Mouse (Mus musculus) lung, adult 2 months (tissue): Measurements from ENCODE around the gene Rps6kb2. TPM values are rescaled to one million over a fixed set of nuclear protein-coding genes. Genes with fewer than 3 reads are reported as not detected.

Source experiments
- DNase-seq: peaks from one replicate; pipeline ENCODE4 v3.0.0; 2022
- H3K4me1 ChIP-seq: fragments of 200-500 bp; 2 replicates; pipeline ENCODE4 v1.6.1; 2011; ENCODE audit warnings: low read length; ENCODE audit not compliant: control insufficient read depth, insufficient read depth
- H3K4me3 ChIP-seq: fragments of 200-500 bp; replicated peaks from 2 replicates; pipeline ENCODE3; 2011; ENCODE audit warnings: low read depth, mild to moderate bottlenecking, control low read depth, low read length; ENCODE audit errors: extremely low read depth
- CTCF ChIP-seq: fragments of 200-500 bp; IDR thresholded peaks from 2 replicates; pipeline ENCODE4 v1.5.1; 2011; ENCODE audit warnings: mild to moderate bottlenecking, low read length, control low read depth; ENCODE audit not compliant: insufficient read depth
- POLR2A ChIP-seq: fragments of 200-500 bp; IDR thresholded peaks from 2 replicates; pipeline ENCODE4 v1.6.1; 2011; ENCODE audit warnings: low read depth, mild to moderate bottlenecking, control low read depth, low read length, borderline replicate concordance; ENCODE audit errors: extremely low read depth
- WGBS: fragments of 180-500 bp; shearing (Covaris S2); methylation state at CpG from one replicate; pipeline ENCODE4 v1.1.7; 2018; 5-methylcytosine and 5-hydroxymethylcytosine counted together
- polyA plus RNA-seq: library from polyadenylated mRNA; depleted of rRNA; stranded (reverse); fragments of >200 nt; gene quantifications from 2 replicates; pipeline ENCODE4 v1.2.3, GENCODE M21; 2012

Gene Rps6kb2
- polyA plus RNA-seq, 1 experiment: 51.2 TPM

- H3K4me1 ChIP-seq: peaks cover 8% of the 10 kb centered on the region
- no peak for DNase-seq
- 72% methylated on average over 12 of the region's 12 CpGs for WGBS
- no peak for TF ChIP-seq POLR2A
- peak overlapping the region; percentile 18 for H3K4me3 ChIP-seq
Observed at GRCm38 (mm10) chr19:4189051-4189620, 26.0 kb upstream of the Rps6kb2 start.

- Histone ChIP-seq H3K4me1 (peaks cover 1% of the 10 kb centered on the region; the same call in 1 of the 2 replicates), H3K4me3 (no peak overlapping the region)
- 73% methylated on average over 3 of the region's 3 CpGs for WGBS
- no peak for DNase-seq
- TF ChIP-seq CTCF (no peak), POLR2A (no peak)
Observed at GRCm38 (mm10) chr19:4187303-4187702, 24.1 kb upstream of the Rps6kb2 start.

- Histone ChIP-seq H3K4me3 (no peak overlapping the region), H3K4me1 (peaks cover 6% of the 10 kb centered on the region; the same call in 1 of the 2 replicates)
- DNase-seq: no peak
- 46% methylated on average over 15 of the region's 15 CpGs for WGBS
- TF ChIP-seq POLR2A (no peak), CTCF (no peak)
Observed at GRCm38 (mm10) chr19:4184976-4185975, 22.1 kb upstream of the Rps6kb2 start.

GRCm38 (mm10) chr19:4183689-4184088, 20.5 kb upstream of the Rps6kb2 start:
- WGBS: 87% methylated on average over 2 of the region's 2 CpGs

GRCm38 (mm10) chr19:4181892-4182291, 18.7 kb upstream of the Rps6kb2 start:
- H3K4me3 ChIP-seq: no peak overlapping the region
- DNase-seq: no peak
- no peak for TF ChIP-seq POLR2A
- WGBS: 41% methylated on average over 3 of the region's 3 CpGs
- H3K4me1 ChIP-seq: peaks cover 6% of the 10 kb centered on the region; the same call in 1 of the 2 replicates

More at GRCm38 (mm10) chr19:4183689-4184088, 20.5 kb upstream of the Rps6kb2 start:
- TF ChIP-seq POLR2A (no peak), CTCF (no peak)
- H3K4me3 ChIP-seq: no peak overlapping the region
- peaks cover 6% of the 10 kb centered on the region; the same call in 1 of the 2 replicates for H3K4me1 ChIP-seq
- DNase-seq: no peak

DNA sequence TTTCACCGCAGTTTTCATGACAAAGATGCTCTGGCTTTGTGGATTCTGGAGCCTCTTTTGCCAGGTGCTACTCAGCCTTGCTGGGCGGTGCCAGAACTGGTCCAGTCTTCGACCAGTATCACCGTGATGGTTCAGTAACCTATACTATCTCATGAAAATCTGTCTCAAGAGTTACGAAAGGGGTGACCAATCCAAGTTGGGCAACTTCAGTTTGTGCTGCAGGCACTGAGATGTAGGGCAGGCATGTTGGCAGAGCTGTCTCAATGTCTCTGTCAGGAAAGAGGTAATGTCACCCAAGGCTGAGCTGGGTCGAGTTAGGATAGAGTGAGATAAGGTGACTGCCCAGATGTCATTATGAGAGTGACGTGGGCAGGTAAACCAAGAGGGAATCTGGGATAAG, 17.3 kb upstream of the Rps6kb2 start:
- 86% methylated on average over 7 of the region's 7 CpGs for WGBS
- Histone ChIP-seq H3K4me3 (no peak overlapping the region), H3K4me1 (peaks cover 6% of the 10 kb centered on the region; the same call in 1 of the 2 replicates)
- TF ChIP-seq CTCF (no peak), POLR2A (no peak)
- no peak for DNase-seq

DNA sequence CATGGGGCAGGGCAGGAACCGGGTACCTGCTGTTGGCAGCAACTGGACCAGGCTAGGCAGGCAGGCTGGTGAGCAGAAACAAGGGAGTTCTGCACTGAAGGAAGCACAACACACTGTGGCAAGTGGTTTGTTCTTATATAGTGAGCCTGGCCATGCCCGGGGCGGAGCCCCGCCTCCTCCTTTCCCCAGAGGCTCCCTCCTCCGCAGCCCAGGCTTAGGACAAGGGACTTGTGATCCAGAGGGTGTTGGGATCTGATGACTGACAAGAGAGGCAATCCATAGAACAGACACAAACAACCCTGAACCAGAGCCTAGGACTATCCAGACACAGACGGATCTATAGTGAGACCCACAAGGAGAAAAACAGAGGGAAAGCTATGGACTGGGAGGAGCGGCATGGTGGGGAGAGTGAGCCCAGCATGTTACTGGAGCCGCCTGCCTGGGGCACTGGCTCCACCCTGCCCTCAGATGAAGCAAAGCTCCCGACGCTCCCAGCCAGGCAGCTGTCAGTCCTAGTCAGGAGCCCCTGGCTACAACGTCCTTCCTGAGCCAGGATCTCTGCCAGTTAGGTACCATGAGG, 12.3 kb upstream of the Rps6kb2 start, which contains the start of gene Carns1:
Carns1 (minus strand) TSS at position 112 of the 580 bp plus-strand sequence.
- Histone ChIP-seq H3K4me3 (no peak within 1 kb of the TSS), H3K4me1 (no peaks in the 10 kb centered on the region; the same call in 1 of the 2 replicates)
- TF ChIP-seq CTCF (no peak), POLR2A (no peak)
- DNase-seq: no peak
- WGBS: 24% methylated on average over 11 of the region's 11 CpGs

DNA sequence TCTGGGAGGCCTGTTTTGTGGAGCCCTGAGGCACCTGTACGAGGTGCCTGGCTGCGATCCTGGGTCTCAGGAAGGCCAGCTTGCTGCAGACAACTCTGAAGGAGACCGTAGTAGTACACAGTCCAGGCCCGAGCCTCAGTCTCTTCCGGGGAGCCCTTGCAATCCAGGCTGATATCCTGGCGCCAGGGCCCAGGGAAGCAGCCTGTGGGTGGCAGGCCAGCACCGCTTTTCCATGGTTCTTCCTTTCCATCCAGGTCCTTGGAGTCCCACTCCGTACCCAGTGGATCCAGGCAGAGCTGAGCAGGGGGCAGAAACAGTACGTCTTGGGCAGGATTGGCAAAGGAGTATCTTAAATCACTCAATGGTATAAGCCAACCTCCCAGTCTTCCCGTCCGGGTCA, 9.8 kb upstream of the Rps6kb2 start:
- WGBS: 79% methylated on average over 11 of the region's 11 CpGs
- no peak for TF ChIP-seq CTCF
- no peak for TF ChIP-seq POLR2A
- Histone ChIP-seq H3K4me1 (peaks cover 5% of the 10 kb centered on the region), H3K4me3 (no peak overlapping the region)
- DNase-seq: no peak

DNA sequence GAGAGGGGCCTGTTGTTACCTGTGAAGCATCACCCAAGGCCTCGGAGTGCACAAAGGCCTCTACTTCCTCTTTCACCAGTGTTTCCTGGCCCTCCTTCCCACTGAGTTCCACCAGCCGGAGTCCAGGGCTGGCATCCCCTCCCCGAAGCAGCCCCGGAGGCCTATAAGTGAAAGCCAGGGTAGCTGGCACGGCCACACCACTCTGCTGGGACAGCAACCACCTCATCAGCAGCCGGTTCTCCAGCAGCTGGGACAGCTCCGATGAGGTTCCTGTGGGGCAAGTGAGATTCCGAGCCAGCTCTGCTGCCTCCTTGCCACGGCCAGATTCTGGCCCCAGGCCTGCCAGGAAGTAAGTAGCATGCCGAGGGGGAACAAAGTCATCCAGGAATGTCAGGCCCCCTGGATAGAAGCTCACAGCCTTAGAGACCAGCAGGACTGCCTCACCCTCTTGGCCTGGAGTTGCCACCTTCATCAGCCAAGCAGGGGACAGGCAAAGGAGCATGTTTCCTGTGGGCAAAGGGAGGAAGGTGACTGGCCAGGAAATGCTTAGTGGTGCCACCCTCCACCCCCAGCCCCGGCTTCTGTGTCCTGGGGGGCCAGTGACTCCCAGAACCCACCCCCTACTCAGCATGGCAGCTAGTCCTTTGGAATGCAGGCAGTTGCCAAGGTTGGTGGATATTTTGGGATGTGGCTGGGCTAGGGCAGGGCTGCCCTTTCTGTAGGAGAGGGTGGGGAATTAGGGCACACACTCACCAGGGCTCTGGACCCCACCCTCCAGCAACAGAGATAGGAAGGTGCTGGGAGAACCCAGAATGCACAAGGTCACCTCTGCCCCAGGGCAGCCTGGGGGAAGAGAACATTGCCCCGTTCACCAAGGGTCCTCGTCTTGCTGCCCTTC, 8.5 kb upstream of the Rps6kb2 start:
- Histone ChIP-seq H3K4me3 (no peak overlapping the region), H3K4me1 (peaks cover 5% of the 10 kb centered on the region)
- TF ChIP-seq POLR2A (no peak), CTCF (no peak)
- DNase-seq: no peak
- 41% methylated on average over 13 of the region's 13 CpGs for WGBS
